Mouse (Mus musculus): ENCODE measurements at regions not wholly inside any gene's neighbourhood (a gene's known extent, or its start where the extent isn't known, plus 50 kb on each side); places are given as distances from the start of the nearest gene placed in this dataset.
"Not testable (repeated sequence)": the region's sequence is repeated elsewhere in the genome, so short reads cannot be mapped to it uniquely, and the experiment has no call there.

- WGBS: 77% methylated on average over 1 of the region's 1 CpGs
- not testable (repeated sequence) for ATAC-seq (ENCODE audit: borderline replicate concordance, extremely low read depth, low FRiP score, low TSS enrichment); H3K27ac ChIP-seq; H3K27me3 ChIP-seq; H3K36me3 ChIP-seq; H3K4me1 ChIP-seq; H3K9me3 ChIP-seq; H3K4me2 ChIP-seq; H3K9ac ChIP-seq; H3K4me3 ChIP-seq
Observed at GRCm38 (mm10) chr12:115622564-115623233, 424.8 kb upstream of the Zfp386 start.

- Histone ChIP-seq H3K9me3 (no peaks in the 10 kb centered on the region), H3K27me3 (no peaks in the 10 kb centered on the region), H3K4me2 (no peak overlapping the region), H3K27ac (no peak overlapping the region), H3K4me1 (no peaks in the 10 kb centered on the region), H3K36me3 (no peaks in the 10 kb centered on the region), H3K4me3 (no peak overlapping the region), H3K9ac (no peak overlapping the region)
- 67% methylated on average over 3 of the region's 3 CpGs for WGBS
- ATAC-seq (ENCODE audit: borderline replicate concordance, extremely low read depth, low FRiP score, low TSS enrichment): no peak
Observed at GRCm38 (mm10) chr12:115624221-115624620, 423.3 kb upstream of the Zfp386 start.

- ATAC-seq (ENCODE audit: borderline replicate concordance, extremely low read depth, low FRiP score, low TSS enrichment): no peak
Observed at GRCm38 (mm10) chr12:115647599-115647998, 399.9 kb upstream of the Zfp386 start.

GRCm38 (mm10) chr12:115648161-115648560 lies 399.4 kb upstream of the Zfp386 start:
- not testable (repeated sequence) for H3K4me2 ChIP-seq; ATAC-seq (ENCODE audit: borderline replicate concordance, extremely low read depth, low FRiP score, low TSS enrichment); H3K4me3 ChIP-seq; H3K9me3 ChIP-seq; H3K27me3 ChIP-seq; H3K36me3 ChIP-seq; H3K9ac ChIP-seq; H3K4me1 ChIP-seq; H3K27ac ChIP-seq
- WGBS: 70% methylated on average over 2 of the region's 2 CpGs

More at GRCm38 (mm10) chr12:115647599-115647998, 399.9 kb upstream of the Zfp386 start:
- no peaks in the 10 kb centered on the region for H3K27me3 ChIP-seq
- H3K36me3 ChIP-seq: no peaks in the 10 kb centered on the region
- no peak overlapping the region for H3K27ac ChIP-seq
- H3K4me3 ChIP-seq: no peak overlapping the region
- peaks cover 5% of the 10 kb centered on the region; the same call in 1 of the 2 replicates for H3K9me3 ChIP-seq
- 58% methylated on average over 3 of the region's 3 CpGs for WGBS
- no peak overlapping the region for H3K9ac ChIP-seq
- no peaks in the 10 kb centered on the region for H3K4me1 ChIP-seq
- no peak overlapping the region for H3K4me2 ChIP-seq

GRCm38 (mm10) chr12:115655781-115656180 lies 391.7 kb upstream of the Zfp386 start:
- Histone ChIP-seq H3K9me3 (no peaks in the 10 kb centered on the region), H3K36me3 (no peaks in the 10 kb centered on the region), H3K4me3 (no peak overlapping the region), H3K9ac (no peak overlapping the region), H3K27me3 (no peaks in the 10 kb centered on the region), H3K4me2 (no peak overlapping the region), H3K4me1 (no peaks in the 10 kb centered on the region), H3K27ac (no peak overlapping the region)
- ATAC-seq (ENCODE audit: borderline replicate concordance, extremely low read depth, low FRiP score, low TSS enrichment): no peak
- 67% methylated on average over 1 of the region's 1 CpGs for WGBS

- not testable (repeated sequence) for H3K4me3 ChIP-seq; H3K4me1 ChIP-seq; H3K27ac ChIP-seq; H3K27me3 ChIP-seq; H3K9me3 ChIP-seq; H3K4me2 ChIP-seq; H3K9ac ChIP-seq; H3K36me3 ChIP-seq; ATAC-seq (ENCODE audit: borderline replicate concordance, extremely low read depth, low FRiP score, low TSS enrichment)
Observed at GRCm38 (mm10) chr12:115664081-115664480, 383.4 kb upstream of the Zfp386 start.

- H3K36me3 ChIP-seq; H3K27me3 ChIP-seq; H3K4me3 ChIP-seq; H3K27ac ChIP-seq; H3K9me3 ChIP-seq; H3K4me1 ChIP-seq; ATAC-seq (ENCODE audit: borderline replicate concordance, extremely low read depth, low FRiP score, low TSS enrichment); H3K4me2 ChIP-seq; H3K9ac ChIP-seq: not testable (repeated sequence)
- WGBS: 74% methylated on average over 3 of the region's 3 CpGs
Observed at GRCm38 (mm10) chr12:115671683-115672082, 375.8 kb upstream of the Zfp386 start.

GRCm38 (mm10) chr12:115691801-115692200 lies 355.7 kb upstream of the Zfp386 start:
- H3K36me3 ChIP-seq: no peaks in the 10 kb centered on the region
- H3K4me3 ChIP-seq: no peak overlapping the region
- H3K9me3 ChIP-seq: no peaks in the 10 kb centered on the region; the same call in 1 of the 2 replicates
- no peaks in the 10 kb centered on the region for H3K4me1 ChIP-seq
- no peak overlapping the region for H3K4me2 ChIP-seq
- H3K9ac ChIP-seq: no peak overlapping the region
- ATAC-seq (ENCODE audit: borderline replicate concordance, extremely low read depth, low FRiP score, low TSS enrichment): no peak
- H3K27me3 ChIP-seq: no peaks in the 10 kb centered on the region
- H3K27ac ChIP-seq: no peak overlapping the region
- WGBS: 90% methylated on average over 1 of the region's 1 CpGs

- not testable (repeated sequence) for H3K27me3 ChIP-seq; H3K4me1 ChIP-seq; H3K27ac ChIP-seq; H3K4me2 ChIP-seq; ATAC-seq (ENCODE audit: borderline replicate concordance, extremely low read depth, low FRiP score, low TSS enrichment); H3K36me3 ChIP-seq; H3K9me3 ChIP-seq; H3K9ac ChIP-seq; H3K4me3 ChIP-seq
- WGBS: 21% methylated on average over 1 of the region's 1 CpGs
Observed at GRCm38 (mm10) chr12:115709813-115710212, 337.7 kb upstream of the Zfp386 start.

GRCm38 (mm10) chr12:115742039-115742438 lies 305.5 kb upstream of the Zfp386 start:
- H3K4me1 ChIP-seq; H3K4me2 ChIP-seq; H3K9me3 ChIP-seq; H3K4me3 ChIP-seq; H3K9ac ChIP-seq; H3K27me3 ChIP-seq; ATAC-seq (ENCODE audit: borderline replicate concordance, extremely low read depth, low FRiP score, low TSS enrichment); H3K36me3 ChIP-seq; H3K27ac ChIP-seq: not testable (repeated sequence)
- 67% methylated on average over 4 of the region's 6 CpGs for WGBS

GRCm38 (mm10) chr12:115749586-115749985 lies 297.9 kb upstream of the Zfp386 start:
- H3K27ac ChIP-seq; ATAC-seq (ENCODE audit: borderline replicate concordance, extremely low read depth, low FRiP score, low TSS enrichment); H3K4me3 ChIP-seq; H3K4me1 ChIP-seq; H3K9ac ChIP-seq; H3K9me3 ChIP-seq; H3K4me2 ChIP-seq; H3K27me3 ChIP-seq; H3K36me3 ChIP-seq: not testable (repeated sequence)
- 53% methylated on average over 3 of the region's 3 CpGs for WGBS

- H3K27me3 ChIP-seq; ATAC-seq (ENCODE audit: borderline replicate concordance, extremely low read depth, low FRiP score, low TSS enrichment): not testable (repeated sequence)
- 66% methylated on average over 1 of the region's 1 CpGs for WGBS
Observed at GRCm38 (mm10) chr12:115753135-115753534, 294.4 kb upstream of the Zfp386 start.

GRCm38 (mm10) chr12:115757526-115757925 lies 290.0 kb upstream of the Zfp386 start:
- not testable (repeated sequence) for H3K4me3 ChIP-seq; H3K27me3 ChIP-seq; H3K4me2 ChIP-seq; H3K9ac ChIP-seq; H3K27ac ChIP-seq; H3K9me3 ChIP-seq; H3K4me1 ChIP-seq; ATAC-seq (ENCODE audit: borderline replicate concordance, extremely low read depth, low FRiP score, low TSS enrichment); H3K36me3 ChIP-seq
- WGBS: 61% methylated on average over 4 of the region's 4 CpGs

More at GRCm38 (mm10) chr12:115753135-115753534, 294.4 kb upstream of the Zfp386 start:
- not testable (repeated sequence) for H3K27ac ChIP-seq, H3K9me3 ChIP-seq, H3K4me1 ChIP-seq, H3K4me2 ChIP-seq, H3K4me3 ChIP-seq, H3K9ac ChIP-seq, H3K36me3 ChIP-seq
